Mouse (Mus musculus) stomach, embryonic 16.5 days (tissue): ENCODE measurements around the gene Pdzrn4. TPM values are rescaled to one million over a fixed set of nuclear protein-coding genes. Genes with fewer than 3 reads are reported as not detected.
A peak's percentile ranks its signal among the peaks of the same experiment; 100 is the strongest.

Experiments used
- ATAC-seq: fragments of 200-750 bp; cut with Nextera tagmentation; 2 replicates; pipeline ENCODE4 v1.8.0; 2017; ENCODE audit warnings: moderate number of reproducible peaks, moderate TSS enrichment; ENCODE audit not compliant: insufficient read depth, low FRiP score
- H3K27ac ChIP-seq: fragments of 300-500 bp; sonication (generic); 2 replicates; pipeline ENCODE4 v1.5.1; 2014; ENCODE audit warnings: low read length
- H3K27me3 ChIP-seq: fragments of 300-500 bp; sonication (generic); 2 replicates; pipeline ENCODE4 v1.6.1; 2014; ENCODE audit warnings: low read length, control low read depth, mixed read lengths; ENCODE audit not compliant: control insufficient read depth, insufficient read depth
- H3K36me3 ChIP-seq: fragments of 300-500 bp; sonication (generic); 2 replicates; pipeline ENCODE4 v1.6.1; 2014; ENCODE audit warnings: low read length; ENCODE audit not compliant: control insufficient read depth, insufficient read depth
- H3K4me1 ChIP-seq: fragments of 300-500 bp; sonication (generic); 2 replicates; pipeline ENCODE4 v1.6.1; 2014; ENCODE audit warnings: low read length, control low read depth, mixed read lengths; ENCODE audit not compliant: control insufficient read depth, insufficient read depth
- H3K4me2 ChIP-seq: fragments of 300-500 bp; sonication (generic); 2 replicates; pipeline ENCODE4 v1.6.1; 2014; ENCODE audit warnings: low read depth, low read length, mixed read lengths
- H3K4me3 ChIP-seq: fragments of 300-500 bp; sonication (generic); replicated peaks from 2 replicates; pipeline ENCODE4 v1.5.1; 2014; ENCODE audit warnings: mild to moderate bottlenecking, low read length
- H3K9ac ChIP-seq: fragments of 300-500 bp; sonication (generic); 2 replicates; pipeline ENCODE4 v1.6.1; 2014; ENCODE audit warnings: low read length
- H3K9me3 ChIP-seq: fragments of 300-500 bp; sonication (generic); replicated peaks from 2 replicates; pipeline ENCODE4 v1.6.1; 2016; ENCODE audit warnings: low read length, control low read depth; ENCODE audit not compliant: control insufficient read depth
- WGBS: fragments of 180-500 bp; shearing (Covaris S2); extraction: QIAGEN DNeasy Blood & Tissue Kit; methylation state at CpG from one replicate; pipeline ENCODE4 v1.1.7; 2014; 5-methylcytosine and 5-hydroxymethylcytosine counted together
- polyA plus RNA-seq: library from polyadenylated mRNA; unstranded; fragments of >200 nt; fragmentation: Nextera tagmentation; extraction: Ambion mirVana; gene quantifications from 2 replicates; pipeline ENCODE4 v1.2.1, GENCODE M21; 2015

Gene Pdzrn4
- polyA plus RNA-seq, 1 experiment from 2014 or later: 2.7 TPM

DNA sequence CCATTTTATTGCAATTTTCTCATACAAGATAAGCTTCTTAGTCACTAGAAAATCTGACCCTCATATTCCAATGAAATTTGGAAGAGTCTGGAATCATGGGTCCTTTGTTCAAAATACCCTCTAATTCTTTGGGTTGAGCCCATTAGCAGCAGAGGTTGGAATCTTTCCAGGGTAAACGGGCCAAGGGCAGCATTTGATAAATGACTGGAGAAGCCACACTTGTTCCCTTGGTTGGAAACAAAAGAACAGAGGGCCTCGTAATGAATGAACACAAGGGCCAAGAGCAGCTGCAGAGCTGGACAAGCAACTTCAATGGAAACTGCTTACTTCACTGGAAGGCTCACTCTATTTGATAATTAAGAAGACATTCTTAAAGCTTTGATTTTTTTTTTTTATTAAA, 198.0 kb downstream of the Pdzrn4 start:
- Histone ChIP-seq H3K36me3 (no peaks in the 10 kb centered on the region), H3K27ac (no peak overlapping the region), H3K9ac (no peak overlapping the region), H3K4me1 (peaks cover 11% of the 10 kb centered on the region; the same call in 1 of the 2 replicates), H3K27me3 (no peaks in the 10 kb centered on the region), H3K4me3 (no peak overlapping the region), H3K9me3 (no peaks in the 10 kb centered on the region), H3K4me2 (no peak overlapping the region)
- no peak for ATAC-seq
- 18% methylated on average over 2 of the region's 2 CpGs for WGBS

DNA sequence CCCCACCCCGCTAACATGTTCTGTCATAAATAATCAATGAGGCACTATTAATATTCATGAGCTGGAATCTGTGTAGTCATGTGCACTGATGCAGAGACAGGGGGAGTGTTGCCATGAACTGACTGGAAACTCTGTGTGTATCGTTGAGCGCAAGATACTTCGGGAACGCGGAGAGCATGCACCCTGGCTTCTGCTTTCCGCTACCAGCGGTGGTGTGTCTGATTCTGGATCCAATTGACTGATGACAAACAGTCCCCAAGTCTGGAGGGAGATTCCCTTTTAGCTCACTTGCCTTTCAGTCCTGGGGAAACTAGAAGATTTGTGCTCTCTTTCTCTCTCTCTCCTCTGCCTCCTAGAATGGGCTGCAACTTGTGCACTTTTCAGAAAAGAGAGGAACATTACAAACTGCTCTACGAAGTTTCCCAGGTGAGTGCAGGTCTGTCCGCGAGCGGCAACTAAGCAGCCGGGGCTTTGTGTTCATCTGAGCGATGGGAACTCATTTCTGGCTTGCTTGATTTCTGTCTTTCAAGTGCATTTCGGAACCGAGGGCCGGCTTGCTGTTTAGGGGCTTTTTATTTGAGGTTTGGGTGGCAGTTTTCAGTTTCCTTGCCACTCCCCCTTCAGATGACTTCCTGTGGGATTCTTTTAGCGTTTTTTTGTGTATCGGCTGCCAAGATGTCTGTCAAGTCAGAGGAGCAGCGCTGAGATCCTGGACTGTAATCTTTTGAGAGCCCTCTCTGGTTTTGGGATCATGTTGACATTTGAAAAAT, 200.5 kb downstream of the Pdzrn4 start:
- no peak for ATAC-seq
- peak overlapping the region; percentile 38 for H3K4me3 ChIP-seq
- no peaks in the 10 kb centered on the region for H3K27me3 ChIP-seq
- peak overlapping the region; percentile 58 for H3K4me2 ChIP-seq
- WGBS: 2% methylated on average over 20 of the region's 20 CpGs
- H3K36me3 ChIP-seq: no peaks in the 10 kb centered on the region
- no peaks in the 10 kb centered on the region for H3K9me3 ChIP-seq
- H3K4me1 ChIP-seq: peaks cover 11% of the 10 kb centered on the region; the same call in 1 of the 2 replicates
- H3K9ac ChIP-seq: peak overlapping the region; percentile 24; the same call in 1 of the 2 replicates
- H3K27ac ChIP-seq: no peak overlapping the region

DNA sequence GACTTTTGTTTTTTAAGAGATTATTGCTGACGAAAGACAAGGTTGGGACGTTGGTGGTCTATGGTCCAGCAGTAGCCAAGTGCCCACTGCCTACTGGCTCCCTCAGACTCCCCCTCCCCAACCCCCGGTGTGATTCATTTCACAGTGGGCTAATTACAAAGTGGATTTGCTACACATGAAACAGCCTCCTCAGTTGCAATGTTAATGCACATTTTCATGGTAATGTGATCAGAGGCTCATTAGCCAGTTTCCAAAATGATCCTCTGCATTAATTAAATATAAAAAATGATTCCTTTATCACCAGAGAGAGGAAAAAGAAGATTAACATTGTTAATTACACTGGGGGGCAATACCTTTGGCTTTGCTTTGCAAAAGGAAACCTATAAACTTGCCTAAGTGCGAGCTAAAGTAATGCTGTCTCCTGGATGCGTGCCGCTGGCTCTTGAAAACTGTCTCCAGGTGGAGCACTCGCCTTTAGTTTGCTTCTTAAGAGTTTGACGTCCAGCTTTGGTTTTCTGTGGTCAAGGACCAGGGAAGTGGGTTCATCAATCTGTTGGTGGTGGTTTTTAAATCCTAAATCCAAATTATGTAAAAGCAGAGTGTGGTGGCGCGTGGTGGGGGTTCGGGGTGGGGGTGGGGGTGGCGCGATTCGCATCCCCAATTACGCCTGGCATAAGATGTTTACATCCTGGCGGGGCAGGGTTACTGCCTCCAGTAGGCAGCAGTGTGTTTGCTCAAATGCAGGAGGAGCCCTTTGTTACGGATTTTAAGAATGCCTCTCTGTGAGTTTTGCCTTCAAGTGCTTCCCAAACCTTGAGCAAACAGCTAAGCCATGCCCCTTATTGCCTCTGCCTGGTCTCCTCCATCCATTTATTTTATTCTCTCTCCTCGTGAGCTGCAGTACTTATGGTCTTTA, 202.0 kb downstream of the Pdzrn4 start:
- Histone ChIP-seq H3K9ac (no peak overlapping the region), H3K4me1 (peaks cover 11% of the 10 kb centered on the region; the same call in 1 of the 2 replicates), H3K4me3 (peak overlapping the region; percentile 24), H3K36me3 (no peaks in the 10 kb centered on the region), H3K9me3 (no peaks in the 10 kb centered on the region), H3K27me3 (no peaks in the 10 kb centered on the region), H3K27ac (no peak overlapping the region), H3K4me2 (peak overlapping the region; percentile 46)
- ATAC-seq: no peak
- 3% methylated on average over 18 of the region's 18 CpGs for WGBS

DNA sequence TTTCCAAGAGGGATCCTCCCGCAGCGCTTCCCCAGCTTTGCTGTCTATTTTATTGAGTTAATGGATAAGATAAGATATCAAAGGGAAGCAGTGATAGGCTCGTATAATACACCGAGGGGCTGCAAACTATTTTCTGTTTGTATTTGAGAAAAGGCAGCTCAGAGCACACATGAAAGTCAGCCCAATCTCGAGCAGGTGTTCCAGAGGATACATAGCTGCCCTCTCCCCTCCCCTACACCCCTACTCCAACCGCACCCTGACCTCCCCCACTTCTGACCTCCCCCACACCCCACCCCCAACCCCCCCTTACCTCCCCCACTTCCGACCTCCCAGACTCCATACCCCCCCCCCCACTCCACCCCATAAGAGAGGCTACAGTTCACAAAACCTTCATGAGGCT, 202.7 kb downstream of the Pdzrn4 start:
- no peak overlapping the region for H3K27ac ChIP-seq

DNA sequence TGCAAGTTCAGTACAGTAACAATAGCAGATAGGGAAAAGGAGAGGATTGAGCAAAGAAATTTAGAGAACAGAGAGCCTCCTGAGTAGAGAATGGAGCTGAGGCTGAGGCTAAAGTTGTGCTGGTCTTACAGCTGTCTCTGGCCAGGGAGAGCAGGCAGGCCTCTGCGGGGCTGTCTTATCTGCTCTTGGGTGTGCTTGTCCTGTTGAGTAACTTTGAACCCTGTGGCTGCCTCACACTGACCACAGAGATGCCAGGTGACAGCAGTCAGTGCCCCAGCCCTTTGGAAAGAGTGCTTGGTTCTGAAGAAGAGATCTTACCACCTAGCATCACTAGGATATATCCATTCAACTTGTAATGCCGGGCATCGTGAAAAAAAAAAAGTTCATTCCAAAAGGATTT, 214.2 kb downstream of the Pdzrn4 start:
- Histone ChIP-seq H3K4me3 (no peak overlapping the region), H3K36me3 (no peaks in the 10 kb centered on the region), H3K27ac (no peak overlapping the region), H3K4me2 (no peak overlapping the region), H3K4me1 (no peaks in the 10 kb centered on the region), H3K27me3 (no peaks in the 10 kb centered on the region), H3K9ac (no peak overlapping the region), H3K9me3 (no peaks in the 10 kb centered on the region)
- ATAC-seq: no peak
- 74% methylated on average over 3 of the region's 3 CpGs for WGBS

More for the DNA sequence above, 202.7 kb downstream of the Pdzrn4 start:
- peaks cover 11% of the 10 kb centered on the region; the same call in 1 of the 2 replicates for H3K4me1 ChIP-seq
- H3K9ac ChIP-seq: no peak overlapping the region
- 3% methylated on average over 7 of the region's 7 CpGs for WGBS
- H3K27me3 ChIP-seq: no peaks in the 10 kb centered on the region
- H3K4me2 ChIP-seq: peak overlapping the region; percentile 46; the same call in 1 of the 2 replicates
- H3K4me3 ChIP-seq: no peak overlapping the region
- H3K36me3 ChIP-seq: no peaks in the 10 kb centered on the region
- no peaks in the 10 kb centered on the region for H3K9me3 ChIP-seq
- ATAC-seq: no peak

DNA sequence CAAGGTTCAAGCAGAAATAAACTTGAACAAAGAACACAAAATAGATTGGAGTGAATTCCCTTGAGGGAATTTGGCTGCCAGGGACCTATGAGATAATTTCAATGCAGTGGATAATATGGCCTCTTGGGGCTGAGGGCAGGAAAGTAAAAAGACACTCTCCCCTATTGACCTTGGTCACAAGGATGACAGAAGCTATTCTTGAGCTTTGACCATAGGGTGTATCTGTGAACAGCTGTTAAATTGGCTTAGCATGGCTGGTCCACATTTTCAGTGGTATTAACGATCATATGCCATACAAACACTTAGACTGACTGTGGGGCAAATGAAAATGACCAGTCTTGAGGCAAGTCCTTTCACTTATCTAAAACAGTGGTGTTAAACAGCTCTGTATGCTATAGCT, 215.7 kb downstream of the Pdzrn4 start:
- no peak overlapping the region for H3K9ac ChIP-seq
- H3K27me3 ChIP-seq: no peaks in the 10 kb centered on the region
- no peaks in the 10 kb centered on the region for H3K9me3 ChIP-seq
- no peak overlapping the region for H3K27ac ChIP-seq
- no peaks in the 10 kb centered on the region for H3K4me1 ChIP-seq
- WGBS: 69% methylated on average over 1 of the region's 1 CpGs
- H3K36me3 ChIP-seq: no peaks in the 10 kb centered on the region
- H3K4me3 ChIP-seq: no peak overlapping the region
- H3K4me2 ChIP-seq: no peak overlapping the region
- no peak for ATAC-seq

DNA sequence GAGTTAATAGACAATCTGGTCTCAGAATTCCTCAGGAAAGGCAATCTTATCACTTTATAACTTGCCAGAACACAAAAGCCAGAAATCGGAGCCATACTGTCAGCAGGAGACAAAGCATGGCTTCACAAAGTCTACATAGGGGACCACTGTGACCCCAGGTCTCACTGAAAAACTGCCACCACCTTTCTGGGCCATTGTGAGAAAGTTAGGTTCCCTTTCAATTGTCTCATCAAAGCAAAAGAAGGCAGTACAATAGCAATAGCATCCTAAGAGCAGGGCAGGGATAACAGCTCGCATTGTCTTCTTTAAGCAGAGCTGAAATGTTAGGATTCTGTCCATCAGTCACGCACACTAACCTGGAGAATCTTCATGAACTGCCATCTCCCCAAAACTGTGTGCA, 216.5 kb downstream of the Pdzrn4 start:
- Histone ChIP-seq H3K27ac (no peak overlapping the region), H3K4me2 (no peak overlapping the region), H3K4me1 (no peaks in the 10 kb centered on the region), H3K36me3 (no peaks in the 10 kb centered on the region), H3K9me3 (no peaks in the 10 kb centered on the region), H3K4me3 (no peak overlapping the region), H3K9ac (no peak overlapping the region), H3K27me3 (no peaks in the 10 kb centered on the region)
- no peak for ATAC-seq
- 81% methylated on average over 3 of the region's 3 CpGs for WGBS

DNA sequence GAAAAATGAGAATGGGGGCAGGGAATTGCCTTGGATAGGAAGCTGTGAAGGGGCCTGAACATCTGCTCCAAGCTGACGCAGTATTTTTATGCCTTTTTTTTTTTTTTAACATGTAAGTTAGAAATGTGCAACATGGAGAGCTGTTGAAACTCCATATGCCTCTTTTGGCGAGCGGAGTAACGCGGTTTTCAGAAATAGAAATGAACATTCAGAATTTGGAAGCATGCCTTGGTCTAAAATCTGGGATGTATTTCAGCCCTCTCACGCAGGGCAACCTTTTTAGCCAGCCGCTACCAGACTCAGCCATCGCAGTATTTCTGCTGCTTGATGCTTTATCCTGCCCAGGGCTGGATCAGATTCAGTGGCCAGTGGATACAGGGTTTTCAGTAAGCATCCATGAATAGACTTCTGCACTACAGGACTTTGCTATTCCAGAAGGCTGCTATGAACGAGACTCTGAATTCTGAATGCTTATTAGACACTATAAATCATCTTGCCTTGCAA, 225.1 kb downstream of the Pdzrn4 start:
- no peaks in the 10 kb centered on the region for H3K27me3 ChIP-seq
- no peaks in the 10 kb centered on the region for H3K36me3 ChIP-seq
- H3K4me2 ChIP-seq: no peak overlapping the region
- no peaks in the 10 kb centered on the region for H3K4me1 ChIP-seq
- no peak for ATAC-seq
- no peak overlapping the region for H3K27ac ChIP-seq
- no peak overlapping the region for H3K4me3 ChIP-seq
- H3K9me3 ChIP-seq: no peaks in the 10 kb centered on the region
- WGBS: 61% methylated on average over 9 of the region's 9 CpGs
- H3K9ac ChIP-seq: no peak overlapping the region

DNA sequence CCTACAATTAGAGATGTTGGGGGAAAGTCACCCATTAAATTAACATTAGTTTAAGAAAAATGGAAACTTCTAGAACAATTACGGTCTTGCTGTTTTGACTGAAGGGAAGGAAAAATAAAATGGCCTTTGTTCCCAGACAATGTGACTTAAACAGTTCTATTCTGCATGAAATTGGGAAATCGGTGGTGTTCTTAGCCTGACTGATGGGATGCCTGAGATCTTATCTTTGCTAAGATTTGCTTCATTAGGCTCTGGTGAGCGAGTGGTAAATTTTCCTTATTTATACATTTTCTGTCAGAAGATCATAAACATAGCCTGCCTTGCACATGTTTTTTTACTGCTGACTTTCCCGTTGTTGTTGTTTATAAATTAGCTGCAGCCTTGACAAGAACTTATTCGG, 225.6 kb downstream of the Pdzrn4 start:
- Histone ChIP-seq H3K27me3 (no peaks in the 10 kb centered on the region), H3K36me3 (no peaks in the 10 kb centered on the region), H3K9ac (no peak overlapping the region), H3K27ac (no peak overlapping the region), H3K9me3 (no peaks in the 10 kb centered on the region), H3K4me2 (no peak overlapping the region), H3K4me1 (no peaks in the 10 kb centered on the region), H3K4me3 (no peak overlapping the region)
- no peak for ATAC-seq
- 51% methylated on average over 5 of the region's 5 CpGs for WGBS
